Mouse (Mus musculus) adipose tissue, adult 10 weeks (tissue): ENCODE data around the gene Htr5b. TPM values are rescaled to one million over a fixed set of nuclear protein-coding genes. Genes with fewer than 3 reads are reported as not detected.

Experiments
- polyA plus RNA-seq: library from polyadenylated mRNA; stranded (reverse); fragments of 350-450 nt; fragmentation: Illumina TruSeq; extraction: RNeasy Lipid Tissue Mini Kit (QIAGEN cat#74804); gene quantifications from one replicate; pipeline ENCODE4 v1.2.3, GENCODE M21; 2014; ENCODE audit warnings: low read depth, low replicate concordance

Htr5b gene
- 2.3 TPM for polyA plus RNA-seq

GRCm38 (mm10) chr1:121528399-121528720 is at the start of gene Htr5b:
Gene Htr5b (minus strand): TSS chr1:121528465.

GRCm38 (mm10) chr1:121567521-121568489 is 39.5 kb upstream of the Htr5b start, which contains the start of gene Ddx18:
Gene Ddx18 (minus strand): TSS chr1:121567989.

Other genes with a start within 250 kb of the Htr5b start
- gene Insig2, start 195.9 kb downstream of the Htr5b start, polyA plus RNA-seq = 35.3 TPM
- gene Ccdc93, start 97.4 kb downstream of the Htr5b start, polyA plus RNA-seq = 7.9 TPM
- 44.9 TPM for gene Ddx18, start 39.5 kb upstream of the Htr5b start, polyA plus RNA-seq